Mouse (Mus musculus): ENCODE results near the gene Lypd3.
"Not testable (repeated sequence)": the region's sequence is repeated elsewhere in the genome, so short reads cannot be mapped to it uniquely, and the experiment has no call there.

Lypd3 gene

GRCm38 (mm10) chr7:24612308-24612910, 23.9 kb upstream of the Lypd3 start:
- ATAC-seq (ENCODE audit: low TSS enrichment), result no peak

GRCm38 (mm10) chr7:24614816-24615215, 21.5 kb upstream of the Lypd3 start:
- ATAC-seq (ENCODE audit: low TSS enrichment), result no peak

DNA sequence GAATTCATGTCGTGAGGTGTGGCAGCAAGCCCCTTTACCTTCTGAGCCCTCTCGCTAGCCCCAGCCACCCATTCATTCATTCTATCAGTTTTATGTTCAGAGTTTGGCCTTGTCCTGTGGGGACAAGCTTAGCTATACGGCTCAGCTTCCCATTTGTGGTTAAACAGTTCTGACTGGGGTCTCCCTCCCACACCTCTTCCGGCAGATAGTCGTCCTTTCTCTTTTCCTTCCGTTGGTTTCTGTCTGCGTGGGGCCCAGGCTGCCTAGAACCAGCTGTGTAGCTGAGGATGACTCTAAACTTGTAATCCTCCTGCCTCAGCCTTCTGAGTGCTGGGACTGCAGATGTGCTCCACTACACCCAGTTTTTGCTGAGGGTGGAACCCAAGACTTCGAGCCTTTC, 18.6 kb upstream of the Lypd3 start:
- ATAC-seq (ENCODE audit: low TSS enrichment), result no peak

GRCm38 (mm10) chr7:24618374-24618773, 18.0 kb upstream of the Lypd3 start:
- not testable (repeated sequence) for ATAC-seq (ENCODE audit: low TSS enrichment)

DNA sequence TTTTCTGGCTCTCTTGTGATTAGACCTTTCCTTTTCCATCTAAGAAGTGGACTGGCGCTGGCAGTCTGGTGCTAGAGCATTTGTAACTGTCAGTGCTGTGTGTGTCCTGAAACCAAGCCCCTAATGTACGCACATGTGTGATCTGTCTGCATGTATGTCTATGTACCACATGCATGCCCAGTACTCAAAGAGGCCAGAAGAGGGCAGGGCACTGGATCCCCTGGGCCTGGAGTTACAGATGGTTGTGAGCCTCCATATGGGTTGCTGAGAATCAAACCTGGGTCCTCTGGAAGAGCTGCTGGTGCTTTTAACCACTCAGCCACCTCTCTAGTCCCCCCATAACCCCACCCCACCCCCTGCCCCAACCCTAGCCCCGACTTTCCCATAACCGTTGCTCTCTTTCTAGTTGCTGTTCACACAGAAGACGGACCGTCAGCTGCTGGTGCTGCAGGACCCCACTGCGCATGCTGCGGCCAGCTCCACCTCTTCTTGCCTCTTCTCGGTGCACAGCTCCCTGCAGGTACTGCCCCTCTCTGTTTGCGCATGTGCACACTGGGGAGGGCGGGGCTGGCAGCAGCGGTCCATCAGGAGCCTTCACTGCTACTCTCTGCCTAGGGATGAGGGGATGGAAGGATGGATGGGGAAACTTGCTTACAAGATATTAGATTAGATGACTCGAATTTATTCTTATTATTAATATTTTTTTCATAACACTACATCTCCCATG, 16.5 kb upstream of the Lypd3 start:
- ATAC-seq (ENCODE audit: low TSS enrichment), result no peak

- no peak for ATAC-seq (ENCODE audit: low TSS enrichment)
Observed at GRCm38 (mm10) chr7:24621193-24621592, 15.2 kb upstream of the Lypd3 start.

- no peak for ATAC-seq (ENCODE audit: low TSS enrichment)
Observed at GRCm38 (mm10) chr7:24622967-24623366, 13.4 kb upstream of the Lypd3 start.

GRCm38 (mm10) chr7:24628685-24629610, 7.4 kb upstream of the Lypd3 start:
- ATAC-seq (ENCODE audit: low TSS enrichment), result no peak

DNA sequence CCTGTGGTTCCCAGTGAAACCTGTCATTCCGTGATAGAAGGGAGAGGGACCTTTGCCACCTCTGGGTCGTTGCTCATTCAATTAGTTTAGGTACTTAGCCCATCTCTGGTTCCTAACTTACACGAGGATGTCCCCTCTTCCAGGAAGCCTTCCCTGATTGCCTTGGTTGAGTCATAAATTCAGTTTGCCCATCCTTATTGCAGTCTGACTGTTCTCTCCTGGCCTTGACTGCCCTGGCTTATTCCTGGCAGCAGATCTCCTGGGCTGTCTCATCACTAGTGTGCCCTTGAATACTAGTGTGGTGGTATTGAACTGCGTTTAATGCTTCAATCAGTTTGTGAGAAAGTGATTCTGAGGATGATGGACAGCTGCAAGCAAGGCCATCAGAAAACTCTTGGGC, 6.7 kb upstream of the Lypd3 start:
- ATAC-seq (ENCODE audit: low TSS enrichment), result no peak

DNA sequence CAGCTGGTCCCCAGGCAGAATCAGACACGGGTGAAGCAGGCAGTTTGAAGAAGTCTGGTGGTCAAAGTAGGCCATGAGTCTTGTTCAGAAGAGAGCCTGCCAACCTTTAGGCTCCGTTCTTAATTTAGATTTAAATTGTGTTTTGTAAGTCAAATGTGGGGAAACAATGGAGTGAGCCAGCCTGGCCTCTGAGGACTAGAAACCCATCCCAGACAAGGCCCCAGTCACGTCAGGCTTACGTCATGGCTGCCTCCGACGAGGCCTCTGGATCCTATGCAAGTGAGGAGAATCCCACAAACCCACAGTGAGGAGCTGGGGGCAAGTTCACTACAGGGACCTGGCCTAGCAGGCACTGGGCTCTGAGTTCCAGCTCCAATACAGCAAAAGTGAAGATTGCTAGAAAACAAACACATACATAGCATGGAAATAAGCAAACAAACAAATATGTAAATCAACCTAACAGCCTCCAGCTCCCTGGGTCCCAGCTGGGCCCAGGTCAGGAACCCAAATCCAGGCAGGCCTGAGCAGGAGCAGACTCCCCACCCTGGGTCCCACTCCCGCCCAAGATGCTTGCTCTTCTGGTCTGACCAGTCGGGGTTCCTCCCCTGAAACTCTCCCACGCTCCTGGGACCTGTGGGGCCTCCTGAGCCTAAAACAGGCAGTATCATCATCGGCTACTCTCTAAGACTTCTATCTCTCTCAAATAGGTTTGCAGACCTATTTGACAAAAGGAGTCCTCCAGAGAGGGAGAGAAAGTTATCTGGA, 6.1 kb upstream of the Lypd3 start:
- no peak for ATAC-seq (ENCODE audit: low TSS enrichment)

DNA sequence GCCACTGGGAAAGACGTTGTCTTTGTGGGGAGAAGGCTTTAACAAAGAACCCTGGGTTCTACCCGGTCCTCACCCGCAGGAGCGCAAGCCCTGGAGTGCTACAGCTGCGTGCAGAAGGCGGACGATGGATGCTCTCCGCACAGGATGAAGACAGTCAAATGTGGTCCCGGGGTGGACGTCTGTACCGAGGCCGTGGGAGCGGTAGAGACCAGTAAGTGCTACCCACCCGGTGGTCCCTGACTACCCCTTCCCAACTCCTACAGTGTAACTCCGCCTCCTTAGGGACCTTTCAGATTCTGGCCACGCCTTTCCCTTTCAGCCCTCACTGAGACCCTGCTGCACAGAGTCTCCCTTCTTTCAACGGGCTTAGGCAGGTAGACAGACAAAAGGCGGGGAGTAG, 696 bp downstream of the Lypd3 start:
- no peak for ATAC-seq (ENCODE audit: low TSS enrichment)

- no peak for ATAC-seq (ENCODE audit: low TSS enrichment)
Observed at GRCm38 (mm10) chr7:24638026-24638856, 1.9 kb downstream of the Lypd3 start.

DNA sequence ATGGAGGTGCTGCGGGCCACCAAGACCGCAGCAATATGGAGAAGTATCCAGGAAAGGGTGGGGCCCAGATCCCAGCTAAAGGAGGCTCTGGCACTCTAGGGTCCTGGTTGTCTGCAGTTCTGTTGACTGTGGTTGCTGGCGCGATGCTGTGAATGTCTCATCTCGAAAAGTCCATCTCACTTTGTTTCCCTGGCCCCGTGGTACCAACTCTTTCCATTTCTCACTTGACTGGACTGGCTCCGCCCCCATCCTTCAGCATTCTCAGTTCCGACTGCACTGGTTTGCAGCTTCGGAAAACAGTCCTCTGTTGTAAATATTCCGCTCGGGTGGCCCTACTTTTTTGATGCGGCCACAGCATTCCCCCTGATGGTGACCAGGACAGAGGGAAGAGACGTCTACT, 4.1 kb downstream of the Lypd3 start:
- ATAC-seq (ENCODE audit: low TSS enrichment), result no peak

DNA sequence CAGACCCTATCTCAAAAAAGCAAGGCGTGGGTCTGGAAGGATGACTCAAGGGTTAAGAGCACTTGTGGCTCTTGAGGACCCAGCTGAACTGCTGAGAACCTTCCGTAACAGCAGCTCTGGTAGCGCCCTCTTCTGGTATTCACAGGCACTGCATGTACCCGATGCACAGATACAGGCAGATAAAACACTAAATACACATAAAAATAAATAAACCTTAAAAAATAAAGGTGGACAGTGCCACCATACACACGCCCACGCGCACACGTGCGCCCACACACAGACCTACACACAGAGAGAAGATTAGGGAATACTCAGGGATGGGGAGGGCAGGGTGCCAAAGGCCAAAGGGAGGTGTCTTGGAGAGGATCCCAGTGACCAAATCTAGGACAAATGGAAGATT, 6.1 kb downstream of the Lypd3 start:
- ATAC-seq (ENCODE audit: low TSS enrichment), result no peak

DNA sequence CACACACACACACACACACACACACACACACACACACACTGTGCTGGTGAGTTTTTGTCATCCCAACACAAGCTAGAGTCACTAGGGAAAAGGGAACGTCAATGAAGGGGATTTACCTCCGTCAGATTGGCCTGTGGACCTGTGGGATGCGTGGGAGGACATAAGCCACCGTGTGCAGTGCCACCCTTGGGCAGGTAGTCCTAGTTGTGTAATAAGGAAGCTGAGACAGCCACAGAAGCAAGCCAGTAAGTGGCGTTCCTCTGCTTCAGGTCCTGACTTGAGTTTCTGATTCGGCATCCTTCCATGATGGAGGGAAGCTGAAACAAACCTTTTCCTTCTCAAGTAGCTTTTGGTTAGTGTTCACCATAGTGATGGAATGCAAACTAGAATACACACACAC, 8.1 kb downstream of the Lypd3 start:
- no peak for ATAC-seq (ENCODE audit: low TSS enrichment)

DNA sequence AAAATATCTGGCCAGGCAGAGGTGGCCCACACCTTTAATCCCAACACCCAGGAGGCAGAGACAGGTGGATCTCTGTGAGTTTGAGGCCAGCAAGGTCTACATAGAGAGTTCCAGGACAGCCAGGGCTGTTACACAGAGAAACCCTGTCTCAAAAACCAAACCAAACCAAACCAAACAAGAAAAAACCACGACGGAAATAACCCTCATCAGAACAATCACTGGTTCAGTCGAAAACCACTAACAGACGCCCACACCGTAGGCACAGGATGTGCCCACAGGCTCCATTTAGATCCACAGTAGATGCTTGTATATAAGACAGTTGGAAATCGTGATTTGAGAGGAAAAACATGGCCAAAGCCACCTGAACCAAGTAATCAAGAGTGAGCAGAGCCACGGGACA, 8.6 kb downstream of the Lypd3 start:
- no peak for ATAC-seq (ENCODE audit: low TSS enrichment)

DNA sequence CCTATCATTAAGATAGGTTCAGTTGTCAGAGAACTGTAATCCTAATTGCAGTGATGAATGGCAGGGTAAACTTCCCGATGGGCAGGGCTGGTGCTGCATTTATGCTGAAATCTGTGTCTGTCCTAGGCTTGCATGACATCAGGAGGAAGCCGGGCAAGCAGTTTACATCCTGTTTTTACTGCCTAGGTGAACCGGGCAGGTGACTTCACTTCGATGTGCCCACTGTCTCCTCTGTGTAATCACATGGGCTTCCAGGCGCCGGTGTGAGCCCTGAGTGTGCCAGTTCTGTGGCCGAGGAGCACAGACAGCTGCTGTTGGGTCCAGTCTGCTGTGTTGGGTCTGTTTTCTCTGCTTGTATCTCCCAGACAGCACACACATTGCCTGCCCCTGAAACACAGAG, 10.1 kb downstream of the Lypd3 start:
- ATAC-seq (ENCODE audit: low TSS enrichment), result no peak

DNA sequence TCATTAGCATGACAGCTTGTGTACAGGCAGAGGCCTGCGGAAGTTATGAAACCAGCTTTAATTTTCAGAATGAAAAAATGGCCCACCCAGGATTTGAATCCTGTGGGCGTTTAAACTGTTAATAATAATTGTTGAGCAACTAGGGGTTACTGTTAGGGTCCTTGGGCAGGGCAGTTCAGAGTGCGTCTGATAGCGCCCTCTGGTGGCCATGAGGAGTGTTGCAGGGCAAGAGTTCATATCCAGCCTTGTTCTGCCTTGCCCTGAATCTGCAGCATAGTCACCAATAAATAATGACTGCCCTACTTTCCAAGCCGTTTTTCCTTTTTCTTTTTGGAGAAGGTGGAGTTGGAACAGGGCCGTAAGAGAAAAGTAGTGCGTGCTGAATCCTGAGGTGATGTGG, 17.3 kb downstream of the Lypd3 start:
- no peak for ATAC-seq (ENCODE audit: low TSS enrichment)

GRCm38 (mm10) chr7:24659737-24660357, 23.5 kb downstream of the Lypd3 start:
- ATAC-seq (ENCODE audit: low TSS enrichment), result no peak

GRCm38 (mm10) chr7:24661118-24661904, 25.0 kb downstream of the Lypd3 start:
- no peak for ATAC-seq (ENCODE audit: low TSS enrichment)

Measured in frontal cortex, adult (tissue).